Mouse (Mus musculus): Measurements from ENCODE around the gene Myf6. TPM values are rescaled to one million over a fixed set of nuclear protein-coding genes. Genes with fewer than 3 reads are reported as not detected.
A peak's percentile ranks its signal among the peaks of the same experiment; 100 is the strongest.

The Myf6 gene
- polyA plus RNA-seq, 1 experiment from 2014 or later = not detected

- 46% methylated on average over 18 of the region's 18 CpGs for WGBS
- H3K4me2 ChIP-seq (replicated peaks) = peak overlapping the region; percentile 45
- H3K27me3 ChIP-seq = 0 out of 2 replicates have a peak, but pooled peaks cover 7% of the 10 kb centered on the region
- H3K27ac ChIP-seq = no peak overlapping the region
- H3K9me3 ChIP-seq (replicated peaks) = no peaks in the 10 kb centered on the region
- 0 out of 2 replicates have a peak, but pooled peaks cover 3% of the 10 kb centered on the region for H3K4me1 ChIP-seq
- no peak overlapping the region; the same call in 1 of the 2 replicates for H3K4me3 ChIP-seq
- ATAC-seq (ENCODE audit: low FRiP score) = no peak
- H3K9ac ChIP-seq = no peak overlapping the region
- H3K36me3 ChIP-seq = no peaks in the 10 kb centered on the region
These were observed 1.5 kb downstream of the Myf6 start for GRCm38 (mm10) chr10:107492867-107493579.

DNA sequence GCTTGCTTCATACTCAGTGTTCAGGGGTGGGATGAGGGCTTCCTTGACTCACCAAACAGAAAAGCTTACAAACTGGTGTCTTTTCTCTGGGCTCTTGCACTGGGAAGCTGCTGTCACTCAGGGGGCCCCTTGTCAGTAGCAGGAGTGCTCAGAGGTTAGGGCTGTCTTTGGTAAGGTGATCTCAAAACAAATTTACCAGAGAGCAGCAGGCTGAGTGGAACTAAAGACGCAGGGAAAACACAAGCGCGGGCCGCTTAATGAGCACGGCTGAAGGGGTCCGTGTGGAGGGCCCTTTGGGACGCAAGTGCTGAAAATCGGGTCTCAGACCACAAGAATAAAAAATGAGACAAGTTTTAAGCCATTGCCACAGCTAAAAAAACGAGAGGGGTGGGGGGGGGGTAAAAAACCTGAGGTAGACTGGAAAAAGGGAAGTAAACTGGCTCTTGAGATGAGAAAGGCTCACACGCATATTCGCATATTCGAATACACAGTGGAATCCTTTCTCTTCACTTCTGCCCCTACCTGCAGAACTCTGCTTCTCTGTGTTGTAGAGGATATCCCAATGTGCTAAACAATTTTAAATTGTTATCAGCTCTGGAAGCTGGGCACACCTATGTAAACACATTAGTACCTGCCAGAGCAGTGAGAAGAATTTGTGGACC, 5.8 kb downstream of the Myf6 start:
- no peak overlapping the region for H3K4me2 ChIP-seq (replicated peaks)
- H3K36me3 ChIP-seq = no peaks in the 10 kb centered on the region
- H3K4me1 ChIP-seq = 0 out of 2 replicates have a peak, but pooled peaks cover 3% of the 10 kb centered on the region
- no peak overlapping the region for H3K4me3 ChIP-seq
- no peak overlapping the region for H3K9ac ChIP-seq
- 26% methylated on average over 12 of the region's 12 CpGs for WGBS
- H3K27me3 ChIP-seq = 0 out of 2 replicates have a peak, but pooled peaks cover 4% of the 10 kb centered on the region
- H3K9me3 ChIP-seq (replicated peaks) = no peaks in the 10 kb centered on the region
- H3K27ac ChIP-seq = no peak overlapping the region
- no peak for ATAC-seq (ENCODE audit: low FRiP score)

- no peak overlapping the region for H3K4me2 ChIP-seq (replicated peaks)
- H3K4me3 ChIP-seq = no peak overlapping the region
- 0 out of 2 replicates have a peak, but pooled peaks cover 3% of the 10 kb centered on the region for H3K27me3 ChIP-seq
- H3K9me3 ChIP-seq (replicated peaks) = no peaks in the 10 kb centered on the region
- H3K27ac ChIP-seq = no peak overlapping the region
- WGBS = 61% methylated on average over 12 of the region's 12 CpGs
- no peak for ATAC-seq (ENCODE audit: low FRiP score)
- no peak overlapping the region for H3K9ac ChIP-seq
- 0 out of 2 replicates have a peak, but pooled peaks cover 3% of the 10 kb centered on the region for H3K4me1 ChIP-seq
- no peaks in the 10 kb centered on the region for H3K36me3 ChIP-seq
These were observed 7.8 kb downstream of the Myf6 start for GRCm38 (mm10) chr10:107486770-107487169.

GRCm38 (mm10) chr10:107485870-107486269, 8.7 kb downstream of the Myf6 start, which contains the start of gene Myf5:
Gene Myf5, minus strand, starts transcription at chr10:107486134.
- no peak for ATAC-seq (ENCODE audit: low FRiP score)
- WGBS = 65% methylated on average over 8 of the region's 8 CpGs
- Histone ChIP-seq H3K4me2 (replicated peaks) (no peak within 1 kb of the TSS), H3K4me3 (no peak within 1 kb of the TSS), H3K36me3 (no peaks in the 10 kb centered on the region), H3K9ac (no peak within 1 kb of the TSS), H3K27me3 (0 out of 2 replicates have a peak, but pooled peaks cover 3% of the 10 kb centered on the region), H3K4me1 (0 out of 2 replicates have a peak, but pooled peaks cover 3% of the 10 kb centered on the region), H3K9me3 (replicated peaks) (no peaks in the 10 kb centered on the region), H3K27ac (no peak within 1 kb of the TSS)

- WGBS = 53% methylated on average over 10 of the region's 10 CpGs
- 0 out of 2 replicates have a peak, but pooled peaks cover 3% of the 10 kb centered on the region for H3K27me3 ChIP-seq
- no peak overlapping the region for H3K4me3 ChIP-seq
- no peaks in the 10 kb centered on the region for H3K36me3 ChIP-seq
- no peaks in the 10 kb centered on the region for H3K9me3 ChIP-seq (replicated peaks)
- H3K4me1 ChIP-seq = 0 out of 2 replicates have a peak, but pooled peaks cover 3% of the 10 kb centered on the region
- ATAC-seq (ENCODE audit: low FRiP score) = no peak
- no peak overlapping the region for H3K9ac ChIP-seq
- no peak overlapping the region for H3K27ac ChIP-seq
- H3K4me2 ChIP-seq (replicated peaks) = peak overlapping the region; percentile 5; the same call in 1 of the 2 replicates
These were observed 10.5 kb downstream of the Myf6 start for GRCm38 (mm10) chr10:107484050-107484449.

DNA sequence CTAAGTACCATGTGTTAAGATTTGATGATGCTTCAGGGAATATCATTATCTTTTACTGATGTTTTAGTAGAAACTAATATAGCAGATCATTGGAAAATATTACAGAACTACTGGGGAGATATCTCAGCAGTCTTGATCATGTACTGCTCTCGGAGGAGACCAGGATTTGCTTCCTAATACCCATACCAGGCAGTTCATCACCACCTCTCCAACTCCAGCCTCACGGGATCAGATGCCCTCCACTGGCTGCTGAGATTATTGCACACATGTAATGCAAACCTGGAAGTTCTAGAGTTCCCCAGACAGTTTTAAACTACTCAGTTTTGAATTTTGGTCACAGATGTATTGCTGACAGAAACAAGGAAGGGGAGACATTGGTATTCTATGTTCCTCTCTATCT, 21.0 kb downstream of the Myf6 start:
- no peaks in the 10 kb centered on the region for H3K4me1 ChIP-seq
- no peaks in the 10 kb centered on the region for H3K27me3 ChIP-seq
- no peak for ATAC-seq (ENCODE audit: low FRiP score)
- WGBS = 57% methylated on average over 2 of the region's 2 CpGs
- no peak overlapping the region for H3K4me3 ChIP-seq
- H3K9ac ChIP-seq = no peak overlapping the region
- no peak overlapping the region for H3K27ac ChIP-seq
- no peaks in the 10 kb centered on the region for H3K9me3 ChIP-seq (replicated peaks)
- no peaks in the 10 kb centered on the region for H3K36me3 ChIP-seq
- H3K4me2 ChIP-seq (replicated peaks) = no peak overlapping the region

GRCm38 (mm10) chr10:107471712-107472111, 22.8 kb downstream of the Myf6 start:
- Histone ChIP-seq H3K4me3 (no peak overlapping the region), H3K36me3 (no peaks in the 10 kb centered on the region), H3K27ac (no peak overlapping the region), H3K4me1 (no peaks in the 10 kb centered on the region), H3K9me3 (replicated peaks) (no peaks in the 10 kb centered on the region), H3K9ac (no peak overlapping the region), H3K27me3 (no peaks in the 10 kb centered on the region), H3K4me2 (replicated peaks) (no peak overlapping the region)
- WGBS = 60% methylated on average over 5 of the region's 5 CpGs
- ATAC-seq (ENCODE audit: low FRiP score) = no peak

DNA sequence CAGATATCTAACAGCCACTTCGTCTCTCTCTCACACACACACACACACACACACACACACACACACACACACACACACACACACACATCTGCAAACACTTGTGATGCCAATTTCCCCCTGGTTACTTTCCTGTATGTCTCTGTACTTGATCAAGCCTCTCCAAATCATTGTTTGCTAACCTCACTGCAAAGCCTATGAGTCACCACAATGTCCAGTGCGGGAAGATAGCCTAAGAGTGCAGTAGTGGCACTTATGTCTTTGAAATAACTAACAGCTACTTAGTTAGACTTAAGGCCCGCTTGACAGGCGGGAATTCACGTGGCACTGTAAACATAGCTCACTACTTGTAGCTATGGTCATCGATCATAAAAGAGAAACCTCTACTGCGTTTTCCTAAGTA, 26.7 kb downstream of the Myf6 start:
- H3K9me3 ChIP-seq (replicated peaks) = no peaks in the 10 kb centered on the region
- no peaks in the 10 kb centered on the region for H3K27me3 ChIP-seq
- H3K4me1 ChIP-seq = no peaks in the 10 kb centered on the region
- H3K4me2 ChIP-seq (replicated peaks) = no peak overlapping the region
- no peak overlapping the region for H3K4me3 ChIP-seq
- no peak for ATAC-seq (ENCODE audit: low FRiP score)
- 89% methylated on average over 7 of the region's 7 CpGs for WGBS
- no peak overlapping the region for H3K27ac ChIP-seq
- H3K9ac ChIP-seq = no peak overlapping the region
- no peaks in the 10 kb centered on the region for H3K36me3 ChIP-seq

DNA sequence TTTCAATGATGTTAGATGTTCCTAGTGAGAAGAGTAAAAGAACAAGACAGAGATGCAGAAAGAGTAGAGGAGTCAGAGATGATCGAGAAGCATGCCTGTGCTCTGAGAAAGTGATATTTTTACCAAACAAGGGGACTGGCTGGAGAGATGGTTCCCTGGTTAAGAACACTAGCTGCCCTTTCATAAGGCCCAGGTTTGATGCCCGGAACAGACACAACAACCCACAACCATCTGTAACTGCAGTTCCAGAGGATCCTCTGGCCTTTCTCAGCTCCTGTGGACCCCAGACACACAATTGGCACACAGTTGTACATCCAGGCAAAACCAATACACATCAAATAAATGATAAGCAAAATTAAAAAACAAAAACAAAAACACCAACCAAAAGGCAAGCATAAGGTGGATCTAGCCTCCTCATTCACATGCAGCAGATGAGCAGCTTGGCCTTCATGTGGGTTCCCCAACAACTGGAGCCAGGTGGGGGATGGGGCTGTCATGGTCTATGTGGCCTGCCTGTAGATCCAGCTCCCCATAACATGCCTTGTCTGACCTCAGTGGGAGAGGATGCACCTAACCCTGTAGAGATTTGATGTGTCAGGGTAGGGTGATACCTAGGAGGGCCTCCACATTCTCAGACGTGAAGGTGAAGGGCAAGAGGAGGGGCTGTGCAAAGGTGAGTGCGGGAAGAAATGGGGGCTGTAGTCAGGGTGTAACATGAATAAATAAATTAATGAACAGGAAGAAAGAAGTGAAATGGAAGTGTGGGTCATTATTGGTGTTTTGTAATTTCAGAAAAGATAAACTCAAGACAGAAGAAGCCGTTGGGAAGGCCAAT, 44.8 kb downstream of the Myf6 start:
- no peak overlapping the region for H3K4me2 ChIP-seq (replicated peaks)
- H3K4me1 ChIP-seq = no peaks in the 10 kb centered on the region
- H3K9me3 ChIP-seq (replicated peaks) = no peaks in the 10 kb centered on the region
- no peak overlapping the region for H3K27ac ChIP-seq
- no peak for ATAC-seq (ENCODE audit: low FRiP score)
- H3K4me3 ChIP-seq = no peak overlapping the region
- 89% methylated on average over 5 of the region's 5 CpGs for WGBS
- no peak overlapping the region for H3K9ac ChIP-seq
- no peaks in the 10 kb centered on the region for H3K27me3 ChIP-seq
- no peaks in the 10 kb centered on the region for H3K36me3 ChIP-seq

Small RNA genes within 50 kb of the gene (microRNA-seq; reads per million reads assigned to microRNA genes)
- not detected for gene Gm44403

Other genes with a start within 250 kb of the Myf6 start
- gene Lin7a, start 223.1 kb downstream of the Myf6 start, polyA plus RNA-seq (2016; fragmentation: Nextera tagmentation; extraction: Ambion mirVana) = 25.2 and 28.5 TPM in 2 replicates
- 0.65 and 2.9 TPM in 2 replicates for gene Myf5, start 8.6 kb downstream of the Myf6 start, polyA plus RNA-seq (2016; fragmentation: Nextera tagmentation; extraction: Ambion mirVana)
- gene Ptprq, start 225.3 kb upstream of the Myf6 start, polyA plus RNA-seq (2016; fragmentation: Nextera tagmentation; extraction: Ambion mirVana) = 0.09 and 0.14 TPM in 2 replicates

Data from hindbrain, embryonic 12.5 days (tissue).